Mouse (Mus musculus) G1E (cell line): Measurements from ENCODE around the gene Nckap5l. TPM values are rescaled to one million over a fixed set of nuclear protein-coding genes. Genes with fewer than 3 reads are reported as not detected.

Experiments
- ATAC-seq: 2 replicates; pipeline ENCODE4 v1.8.0; 2016; ENCODE audit warnings: mild to moderate bottlenecking; ENCODE audit not compliant: insufficient number of reproducible peaks, poor library complexity, low FRiP score, severe bottlenecking; ENCODE audit errors: extremely low read depth
- DNase-seq: peaks from one replicate; pipeline ENCODE4 v3.0.0; 2012; ENCODE audit warnings: low spot score
- H3K27me3 ChIP-seq: 2 replicates; pipeline ENCODE4 v1.6.1; 2012; ENCODE audit warnings: mild to moderate bottlenecking, low read length, inconsistent platforms; ENCODE audit not compliant: insufficient read depth
- H3K36me3 ChIP-seq: replicated peaks from 2 replicates; pipeline ENCODE3; 2012; ENCODE audit warnings: mild to moderate bottlenecking, inconsistent platforms
- H3K4me1 ChIP-seq: 2 replicates; pipeline ENCODE4 v1.6.1; 2012; ENCODE audit warnings: low read depth, low read length, inconsistent platforms, mixed read lengths; ENCODE audit not compliant: insufficient read depth
- H3K4me3 ChIP-seq: 2 replicates; pipeline ENCODE4 v1.5.1; 2012; ENCODE audit warnings: low read depth, mild to moderate bottlenecking, inconsistent platforms, low read length, moderate library complexity, mixed read lengths
- H3K9me3 ChIP-seq: replicated peaks from 2 replicates; pipeline ENCODE4 v1.6.1; 2012; ENCODE audit warnings: inconsistent platforms
- CTCF ChIP-seq: IDR thresholded peaks from 2 replicates; pipeline ENCODE4 v1.5.1; 2012; ENCODE audit warnings: low read depth, low read length, inconsistent platforms, mixed read lengths
- GATA1 ChIP-seq: IDR thresholded peaks from 2 replicates; pipeline ENCODE4 v1.6.1; 2012; ENCODE audit warnings: borderline replicate concordance, low read length, inconsistent platforms, mixed read lengths
- GATA2 ChIP-seq: IDR thresholded peaks from 2 replicates; pipeline ENCODE4 v1.6.1; 2012; ENCODE audit warnings: low read depth, low read length, inconsistent platforms, borderline replicate concordance
- POLR2AphosphoS5 ChIP-seq: IDR thresholded peaks from 2 replicates; pipeline ENCODE4 v1.6.1; 2012; ENCODE audit warnings: low read depth, low read length, inconsistent platforms; ENCODE audit not compliant: insufficient replicate concordance
- TAL1 ChIP-seq: conservative IDR thresholded peaks from 2 replicates; pipeline ENCODE4 v1.6.1; 2012; ENCODE audit warnings: low read depth, low read length, inconsistent platforms, mixed read lengths
- polyA plus RNA-seq: library from polyadenylated mRNA; stranded (reverse); fragments of >175 nt; gene quantifications from 2 replicates; pipeline ENCODE4 v1.2.3, GENCODE M21; 2012
- total RNA-seq, 2 experiments: library from RNA; stranded (forward) in 1 of 2; stranded (reverse) in 1 of 2; fragments of 200-1000 nt in 1 of 2; fragments of >200 nt in 1 of 2; fragmentation: Nextera tagmentation in 1 of 2; gene quantifications; 2 replicates each; pipeline ENCODE4 v1.2.3; 2014 to 2017

Nckap5l gene
- total and polyA plus RNA-seq, 3 experiments = 0.60 to 16.1 (median 15.2) TPM

GRCm38 (mm10) chr15:99396462-99396861 lies 61.1 kb downstream of the Nckap5l start:
- no peak for ATAC-seq
- H3K9me3 ChIP-seq = no peaks in the 10 kb centered on the region
- DNase-seq = no peak
- H3K36me3 ChIP-seq = peaks cover 49% of the 10 kb centered on the region
- no peak overlapping the region for H3K4me3 ChIP-seq
- H3K4me1 ChIP-seq = peaks cover 69% of the 10 kb centered on the region
- no peaks in the 10 kb centered on the region for H3K27me3 ChIP-seq
- TF ChIP-seq GATA2 = no peak
- no peak for TF ChIP-seq CTCF
- no peak for TF ChIP-seq GATA1
- no peak for TF ChIP-seq POLR2AphosphoS5
- TF ChIP-seq TAL1 = no peak

GRCm38 (mm10) chr15:99393386-99394252 lies 63.9 kb downstream of the Nckap5l start:
- peak; percentile 74 for DNase-seq
- peaks cover 22% of the 10 kb centered on the region for H3K36me3 ChIP-seq

GRCm38 (mm10) chr15:99392486-99393385 lies 64.8 kb downstream of the Nckap5l start, which contains the start of gene Tmbim6:
TSS of gene Tmbim6 (plus strand) at chr15:99392882.
- DNase-seq (peak; percentile 99), ATAC-seq (peak; percentile 99)
- Histone ChIP-seq H3K9me3 (no peaks in the 10 kb centered on the region), H3K36me3 (peaks cover 18% of the 10 kb centered on the region), H3K4me1 (peaks cover 52% of the 10 kb centered on the region), H3K4me3 (peak within 1 kb of the TSS; percentile 95), H3K27me3 (no peaks in the 10 kb centered on the region)
- TF ChIP-seq GATA2 (no peak), TAL1 (no peak), GATA1 (no peak), CTCF (no peak), POLR2AphosphoS5 (0 out of 2 replicates have a peak, but pooled peaks have one; percentile 60)

More at GRCm38 (mm10) chr15:99393386-99394252, 63.9 kb downstream of the Nckap5l start:
- no peaks in the 10 kb centered on the region for H3K27me3 ChIP-seq
- no peak for ATAC-seq
- peak overlapping the region; percentile 95 for H3K4me3 ChIP-seq
- no peaks in the 10 kb centered on the region for H3K9me3 ChIP-seq
- TF ChIP-seq POLR2AphosphoS5 (no peak), TAL1 (no peak), GATA1 (no peak), CTCF (no peak), GATA2 (no peak)
- H3K4me1 ChIP-seq = peaks cover 52% of the 10 kb centered on the region

- no peak for TF ChIP-seq GATA1
- peaks cover 16% of the 10 kb centered on the region for H3K36me3 ChIP-seq
- H3K4me3 ChIP-seq = peak overlapping the region; percentile 95; the same call in 1 of the 2 replicates
- DNase-seq (no peak), ATAC-seq (no peak)
- H3K9me3 ChIP-seq = no peaks in the 10 kb centered on the region
- no peaks in the 10 kb centered on the region for H3K27me3 ChIP-seq
- peaks cover 52% of the 10 kb centered on the region for H3K4me1 ChIP-seq
These were observed 65.6 kb downstream of the Nckap5l start for GRCm38 (mm10) chr15:99391975-99392374.

- no peak overlapping the region for H3K4me3 ChIP-seq
- peaks cover 9% of the 10 kb centered on the region for H3K36me3 ChIP-seq
- DNase-seq = no peak
- no peaks in the 10 kb centered on the region for H3K27me3 ChIP-seq
- peaks cover 40% of the 10 kb centered on the region for H3K4me1 ChIP-seq
- H3K9me3 ChIP-seq = no peaks in the 10 kb centered on the region
- ATAC-seq = no peak
- TF ChIP-seq CTCF (no peak), GATA2 (no peak), GATA1 (no peak), POLR2AphosphoS5 (no peak), TAL1 (no peak)
These were observed 66.8 kb downstream of the Nckap5l start for GRCm38 (mm10) chr15:99390472-99391401.

- Histone ChIP-seq H3K27me3 (no peaks in the 10 kb centered on the region), H3K4me3 (no peak overlapping the region), H3K9me3 (no peaks in the 10 kb centered on the region), H3K4me1 (peaks cover 19% of the 10 kb centered on the region), H3K36me3 (no peaks in the 10 kb centered on the region)
- DNase-seq (no peak), ATAC-seq (no peak)
- TF ChIP-seq GATA1 (no peak), GATA2 (no peak), CTCF (no peak)
These were observed 69.6 kb downstream of the Nckap5l start for GRCm38 (mm10) chr15:99387976-99388375.
